Mouse (Mus musculus) kidney, adult 9 months (tissue): ENCODE data around the gene Tspan17.

Experiments
- DNase-seq: peaks from one replicate; pipeline ENCODE4 v3.0.0; 2022

Tspan17 gene

DNA sequence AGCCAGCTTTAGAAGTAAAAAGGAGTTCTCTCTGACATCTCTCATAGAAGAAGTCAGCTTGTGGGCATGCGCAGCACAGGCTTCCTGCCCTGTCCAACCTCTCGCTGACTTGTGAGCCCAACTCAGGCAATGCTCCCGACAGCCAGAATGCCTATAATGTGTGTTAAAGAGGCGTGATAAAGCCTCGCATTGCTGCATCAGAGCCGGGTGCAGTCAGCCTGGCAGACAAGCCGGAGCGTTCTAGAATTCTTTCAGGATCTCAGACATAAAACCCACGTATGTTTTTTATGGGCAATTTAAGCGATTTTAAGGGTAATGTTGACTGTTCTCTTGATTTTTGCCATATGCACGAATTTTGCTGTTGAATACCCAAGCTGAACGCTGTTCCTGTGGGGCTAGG is 18.9 kb downstream of the Tspan17 start:
- no peak for DNase-seq

DNA sequence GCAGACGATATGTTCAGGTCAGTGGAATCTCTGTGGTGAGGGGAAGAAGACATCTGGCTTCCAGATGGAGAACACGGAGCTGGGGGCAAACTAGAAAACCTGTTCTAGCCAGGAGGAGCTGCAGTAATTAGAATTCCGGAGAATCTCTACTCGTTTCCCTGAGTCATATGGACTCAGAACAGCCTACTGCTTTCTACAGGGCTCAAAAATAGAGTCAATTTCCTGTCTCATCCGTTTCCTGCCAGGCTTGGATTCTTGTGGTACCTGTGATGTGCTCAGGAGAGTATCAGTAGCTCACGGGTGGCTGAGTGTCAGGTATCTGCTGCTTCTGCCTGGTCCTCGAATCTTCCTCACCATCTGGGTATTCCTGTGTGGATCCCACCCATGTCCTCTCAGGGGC is 22.3 kb downstream of the Tspan17 start:
- no peak for DNase-seq

DNA sequence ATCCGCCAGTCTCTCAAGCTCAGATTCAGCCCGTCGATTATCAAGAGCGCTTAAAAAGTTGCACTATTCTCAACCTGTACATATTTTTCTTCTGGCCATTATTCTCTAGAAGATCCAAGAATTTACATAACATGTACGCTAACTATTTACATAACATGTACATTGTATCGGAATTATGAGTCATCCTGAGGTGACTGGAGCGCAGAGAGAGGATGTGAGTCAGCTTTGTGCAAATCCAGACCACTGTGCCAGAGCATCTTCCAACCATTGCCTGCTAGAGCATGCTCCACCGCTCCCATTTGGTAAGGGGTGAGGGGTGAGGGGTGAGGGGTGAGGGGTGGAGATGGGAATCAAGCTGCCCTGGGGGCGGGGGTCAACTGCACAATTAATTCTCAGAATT is 24.2 kb downstream of the Tspan17 start:
- DNase-seq: no peak

DNA sequence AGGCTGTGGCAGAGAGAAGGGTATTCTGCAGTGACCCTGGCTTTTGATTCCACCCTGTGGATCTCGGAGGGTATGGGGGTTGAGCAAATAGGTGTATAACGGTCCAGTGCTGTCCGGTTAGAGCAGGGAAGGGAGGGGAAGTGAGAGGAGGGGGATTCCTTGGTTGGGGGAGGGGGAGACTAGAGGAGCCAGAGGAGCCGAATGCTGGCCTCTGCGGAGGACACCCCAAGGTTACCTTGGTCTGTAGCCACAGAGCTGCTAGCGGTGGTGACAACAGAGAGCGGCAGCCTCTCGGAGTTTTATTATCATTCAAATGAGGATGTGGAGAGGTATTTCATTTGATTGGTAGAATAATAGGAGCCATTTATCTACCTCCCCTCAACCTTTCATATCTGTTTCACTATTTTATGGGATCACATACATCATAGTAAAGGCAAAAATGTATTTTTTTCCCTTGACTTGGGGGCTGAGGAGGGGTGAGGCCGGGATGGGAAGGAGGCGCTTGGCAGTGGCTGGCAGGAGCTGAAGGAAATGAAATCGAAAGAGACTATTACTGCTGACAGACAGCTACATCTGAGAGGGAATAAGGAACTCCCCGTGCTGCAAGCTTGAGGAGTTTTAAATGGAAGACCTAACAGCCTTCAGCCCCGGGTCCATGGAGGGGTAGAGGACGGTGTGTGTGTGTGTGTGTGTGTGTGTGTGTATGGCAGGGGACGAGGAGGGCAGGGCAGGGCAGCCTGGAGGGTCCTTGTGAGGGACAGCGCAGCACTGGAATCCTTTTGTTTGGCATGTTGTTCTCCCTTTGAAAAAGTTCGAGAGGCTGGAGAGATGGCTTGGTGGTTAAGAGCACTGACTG is 29.4 kb downstream of the Tspan17 start:
- no peak for DNase-seq

DNA sequence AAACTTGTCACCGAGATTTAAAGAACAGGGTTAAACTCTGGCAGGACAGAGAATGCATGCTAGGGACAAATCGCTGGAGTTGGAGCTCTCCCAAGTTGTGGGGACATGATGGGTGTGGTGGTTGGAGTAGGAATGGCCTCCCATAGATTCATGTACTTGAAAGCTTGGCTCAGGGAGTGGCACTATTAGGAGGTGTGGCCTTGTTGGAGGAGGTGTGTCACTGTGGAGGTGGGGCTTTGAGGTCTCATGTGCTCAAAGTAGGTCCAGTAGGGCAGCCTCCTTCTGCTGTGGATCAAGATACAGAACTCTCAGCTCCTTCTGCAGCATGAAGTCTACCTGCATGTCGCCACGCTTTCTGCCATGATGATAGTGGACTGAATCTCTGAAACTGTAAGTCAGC is 31.9 kb downstream of the Tspan17 start:
- no peak for DNase-seq

DNA sequence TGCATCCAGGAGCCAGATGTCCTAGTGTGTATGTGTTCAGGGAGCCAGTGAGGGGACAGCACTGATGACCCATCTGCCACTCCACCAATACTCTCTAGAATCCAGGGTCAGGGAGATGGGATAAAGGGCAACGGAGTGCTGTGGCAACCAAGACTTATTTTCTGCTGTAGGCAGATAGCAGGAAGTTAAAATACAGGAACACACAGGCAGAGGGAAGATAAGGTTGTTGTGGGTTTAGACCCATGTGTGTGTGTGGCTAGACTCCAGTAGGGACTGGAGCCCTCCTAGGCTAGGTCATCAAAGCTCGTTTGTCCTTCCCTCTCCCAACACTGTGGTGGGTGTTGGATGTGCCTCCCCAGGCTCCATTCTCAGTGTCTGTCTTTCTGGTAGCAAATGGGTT is 32.8 kb downstream of the Tspan17 start:
- DNase-seq: no peak

DNA sequence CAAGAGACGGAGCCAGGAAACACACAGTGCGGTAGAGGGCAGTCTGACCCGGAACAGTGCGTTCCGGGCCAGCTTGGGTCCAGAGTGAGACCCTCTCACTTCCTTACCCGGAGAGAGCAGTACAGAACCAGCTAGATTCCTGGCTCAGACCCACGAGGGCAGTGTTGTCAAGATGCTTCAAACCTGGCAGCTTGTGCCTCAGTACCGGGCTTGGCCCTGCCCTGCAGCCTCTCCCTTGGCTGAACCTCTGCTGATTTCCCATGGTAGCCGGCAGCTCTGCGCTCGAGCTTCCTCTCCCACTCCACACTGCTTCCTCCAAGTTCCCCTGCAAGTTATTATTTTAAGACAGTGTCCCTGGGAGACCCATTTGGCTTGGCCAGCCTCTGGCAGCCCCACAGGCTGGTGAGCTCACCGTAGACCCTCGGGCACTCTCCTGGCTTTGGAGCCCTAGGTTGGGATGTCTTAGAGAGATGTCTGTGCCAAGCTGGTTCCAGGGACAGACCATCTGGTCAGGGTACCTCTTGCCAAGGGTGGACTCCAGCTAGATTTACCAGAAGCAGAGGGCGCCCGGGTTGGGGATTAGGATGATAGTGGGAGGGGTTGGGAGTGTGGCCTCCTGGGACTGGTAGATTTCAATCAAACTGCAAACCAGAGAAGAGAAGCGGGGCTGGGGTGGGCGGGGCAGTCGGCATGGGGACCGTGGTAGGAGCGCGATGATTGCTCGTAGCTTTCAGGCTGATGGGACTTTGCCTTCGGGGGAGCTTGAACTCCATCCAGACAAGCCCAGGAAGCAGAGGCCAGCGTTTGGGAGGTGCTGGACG is 35.1 kb downstream of the Tspan17 start:
- DNase-seq: peak; percentile 31

DNA sequence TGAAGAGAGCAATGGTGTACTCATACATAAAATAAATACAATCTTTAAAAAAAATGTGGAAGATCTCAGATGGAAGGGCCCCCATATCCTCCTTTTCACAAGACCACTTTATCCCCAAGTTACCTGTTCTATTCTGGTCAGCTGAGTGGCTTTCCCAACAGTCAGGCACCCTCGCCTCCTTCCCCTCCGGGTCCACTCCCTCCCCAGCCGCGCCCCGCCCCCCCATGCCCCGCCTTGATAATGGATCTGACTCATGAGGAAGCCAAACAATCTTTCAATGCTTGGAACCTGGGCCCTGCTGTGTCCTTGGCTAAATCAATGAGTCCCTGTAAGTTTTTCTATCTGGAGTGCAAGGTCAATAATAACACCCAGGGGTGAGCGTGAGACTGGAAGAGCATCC is 38.8 kb downstream of the Tspan17 start:
- DNase-seq: no peak

DNA sequence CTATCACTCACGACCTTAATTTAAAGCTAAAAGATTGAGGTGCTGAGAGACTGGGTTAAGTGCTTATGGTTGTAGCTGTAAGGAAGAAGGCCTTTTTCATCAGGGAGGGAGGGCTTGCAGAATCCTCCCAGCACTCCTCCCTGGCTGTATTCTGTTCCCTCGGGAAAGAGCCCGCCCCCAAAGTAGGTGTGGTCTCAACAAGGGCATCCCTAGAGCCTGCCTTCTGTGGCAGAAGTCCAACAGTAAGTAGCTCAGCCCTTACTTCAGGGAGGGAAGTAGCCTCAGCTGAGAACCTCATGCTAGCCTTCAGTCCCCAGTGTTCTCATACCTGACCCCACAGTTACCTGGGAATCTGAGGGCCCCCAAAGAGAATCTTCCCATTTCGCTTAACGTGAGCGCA is 39.3 kb downstream of the Tspan17 start:
- DNase-seq: peak; percentile 48

DNA sequence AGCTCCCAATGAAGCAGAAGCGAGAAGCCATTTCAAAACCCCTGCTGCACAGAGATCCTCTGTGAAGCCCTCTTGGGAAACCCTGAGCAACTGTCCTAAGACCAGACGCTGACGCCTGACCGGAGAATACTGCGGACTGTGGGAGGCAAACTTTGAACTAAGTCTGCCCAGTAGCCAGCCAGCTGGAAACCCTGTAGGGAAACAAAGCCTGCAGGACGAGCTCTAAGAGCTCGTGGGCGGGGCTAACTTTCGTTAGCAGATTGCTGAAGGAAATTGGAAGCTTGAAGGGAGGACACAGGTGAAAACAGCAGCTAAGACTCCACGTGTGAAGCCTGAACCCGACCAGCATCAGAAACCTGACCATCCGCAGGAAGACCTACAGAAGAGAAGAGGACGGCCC is 40.3 kb downstream of the Tspan17 start:
- DNase-seq: peak; percentile 62

DNA sequence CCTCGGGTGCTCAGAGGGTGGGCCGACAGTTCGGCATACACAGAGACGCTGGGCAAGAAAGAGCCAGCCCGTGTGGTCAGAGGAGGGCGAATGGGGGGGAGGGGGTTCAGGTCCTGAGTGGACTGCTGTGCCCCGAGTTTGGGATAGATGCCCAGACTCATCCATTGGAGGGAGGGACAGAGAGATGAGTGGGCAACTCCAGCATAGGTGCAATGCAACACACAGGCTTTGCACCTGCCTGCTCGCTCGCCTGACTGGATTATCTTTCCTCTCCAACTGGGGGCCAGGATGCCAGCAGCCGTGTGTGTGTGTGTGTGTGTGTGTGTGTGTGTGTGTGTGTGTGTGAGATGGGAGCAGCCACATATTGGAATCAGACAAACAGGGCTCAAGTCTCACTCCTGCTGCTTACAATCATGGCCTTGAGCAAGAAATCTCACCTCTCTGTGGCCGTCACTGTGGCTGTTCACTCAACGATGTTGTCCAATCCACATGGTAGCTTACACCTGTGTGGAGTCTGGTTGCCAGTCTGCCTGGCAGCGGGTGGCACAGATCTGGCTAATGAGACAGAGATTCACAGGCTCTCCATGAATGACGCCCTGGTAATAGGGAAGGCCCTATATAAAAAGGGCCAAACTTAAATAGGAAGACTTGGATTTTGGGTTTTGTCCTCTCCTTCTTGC is 47.3 kb downstream of the Tspan17 start:
- DNase-seq: no peak

DNA sequence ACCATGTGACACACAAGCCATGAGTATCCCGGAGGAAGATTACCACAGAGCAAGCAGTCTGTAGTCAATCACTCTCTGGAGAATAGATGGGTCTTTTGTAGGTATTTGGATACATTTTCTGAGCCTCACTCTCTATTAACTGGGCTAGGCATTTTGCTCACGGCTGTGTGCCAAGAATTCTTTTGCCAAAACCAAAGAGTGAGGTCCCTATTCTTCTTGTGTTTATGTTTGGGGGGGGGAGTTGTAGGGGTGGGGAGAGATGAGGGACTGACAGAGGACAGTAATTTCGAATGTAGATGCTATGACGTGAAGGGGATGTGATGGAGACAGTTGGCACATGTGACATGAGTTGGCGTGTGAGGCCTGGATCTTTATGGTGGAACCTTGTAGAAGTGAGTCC is 47.9 kb downstream of the Tspan17 start:
- no peak for DNase-seq

DNA sequence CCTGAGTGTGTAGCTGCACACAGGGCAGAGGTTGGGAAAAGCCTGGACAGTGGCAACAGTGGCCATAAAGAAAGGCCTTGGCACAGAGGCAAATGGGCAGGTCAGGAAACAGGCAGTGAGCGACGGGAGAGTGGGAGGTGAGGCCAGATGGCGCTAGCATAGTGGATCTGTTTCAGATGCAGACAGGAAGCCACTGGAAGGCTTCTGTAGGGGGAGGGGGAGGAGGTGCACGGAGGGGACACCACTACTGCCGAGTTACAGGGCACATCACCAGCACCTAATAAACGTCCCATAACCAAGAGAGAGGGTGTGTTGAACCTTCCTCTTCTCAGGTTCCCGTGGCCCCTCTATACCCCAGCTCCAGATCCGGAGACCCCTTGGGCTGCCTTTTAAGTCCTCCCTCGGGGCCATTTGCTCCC is 48.3 kb downstream of the Tspan17 start:
- DNase-seq: no peak

DNA sequence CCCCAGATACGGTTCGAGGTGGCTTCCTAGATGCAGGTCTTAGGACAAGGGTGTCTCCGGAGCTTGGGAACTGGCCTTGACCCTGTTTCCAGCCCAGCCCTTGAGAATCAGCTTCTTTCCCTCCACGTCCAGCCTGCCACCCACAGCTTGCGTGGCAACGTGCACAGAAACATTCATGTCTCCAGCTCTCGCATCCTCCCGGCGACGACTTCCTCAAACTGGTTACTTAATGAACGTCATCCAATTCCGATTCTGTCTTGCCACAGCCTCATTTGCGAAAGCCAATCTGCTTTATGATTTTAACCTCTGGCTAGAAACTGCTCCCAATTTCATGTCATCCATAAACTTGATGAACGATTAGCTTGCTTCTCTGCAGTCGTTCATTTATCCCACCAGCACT is 49.4 kb downstream of the Tspan17 start:
- no peak for DNase-seq

DNA sequence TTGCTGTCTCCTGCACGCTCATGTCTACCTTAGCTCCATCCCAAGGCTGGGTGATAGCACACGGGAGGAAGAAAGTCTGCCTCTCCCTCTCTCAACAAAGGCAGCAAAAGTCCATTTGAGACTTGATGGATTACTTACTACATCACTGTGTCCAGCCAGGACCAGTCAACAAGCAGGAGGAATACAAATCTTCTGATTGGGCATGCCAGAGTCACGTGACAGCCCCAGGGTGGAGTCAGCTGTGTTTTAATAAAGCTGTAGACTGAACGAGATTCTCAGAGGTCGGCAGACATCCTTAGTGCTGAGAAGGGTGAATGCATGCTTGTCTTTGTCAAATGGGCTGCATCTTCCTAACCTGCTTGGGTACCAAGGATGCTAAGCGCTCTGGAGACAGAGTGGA is 50.0 kb downstream of the Tspan17 start:
- no peak for DNase-seq

DNA sequence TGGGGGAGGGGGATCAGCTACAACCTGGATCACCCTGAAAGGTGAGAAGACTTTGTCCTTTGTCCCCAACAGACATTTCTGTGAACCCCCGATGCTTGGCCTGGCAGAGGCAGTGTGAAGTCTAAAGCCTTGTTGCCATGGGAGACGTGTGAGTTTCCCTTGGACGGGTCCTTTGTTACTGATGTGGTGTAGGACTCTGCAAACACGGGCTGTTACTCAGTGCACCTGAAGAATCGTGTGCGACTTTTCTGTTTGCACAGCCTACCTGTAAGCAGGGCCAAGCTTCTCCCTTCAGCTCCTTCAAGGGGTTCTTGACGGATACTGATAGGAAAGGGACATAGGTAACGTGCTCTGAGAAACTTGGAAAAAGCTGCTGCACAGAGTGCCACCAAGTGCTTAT is 55.4 kb downstream of the Tspan17 start:
- DNase-seq: no peak
